Mouse (Mus musculus): ENCODE results near the gene Ruvbl1. TPM values are rescaled to one million over a fixed set of nuclear protein-coding genes. Genes with fewer than 3 reads are reported as not detected.

Ruvbl1 gene
- total RNA-seq, 2 experiments from 2014 or later = 19.4 to 19.7 TPM

- DNase-seq = no peak
- intact Hi-C loops (cut with DNase I) = no loop called here
These were observed 65.1 kb downstream of the Ruvbl1 start for GRCm38 (mm10) chr6:88530306-88530705.

GRCm38 (mm10) chr6:88540093-88540755 is 75.0 kb downstream of the Ruvbl1 start:
- no peak for DNase-seq
- intact Hi-C loops (cut with DNase I) = no loop called here

GRCm38 (mm10) chr6:88544241-88544640 is 79.0 kb downstream of the Ruvbl1 start:
- no peak for DNase-seq
- intact Hi-C loops (cut with DNase I) = no loop called here

GRCm38 (mm10) chr6:88544644-88545396 is 79.6 kb downstream of the Ruvbl1 start:
- intact Hi-C loops (cut with DNase I) = loop anchor here (5.0 kb wide), 2 partner anchors 347 to 367 kb away; no protein-coding TSS in a partner anchor
- DNase-seq = no peak

- no peak for DNase-seq
- intact Hi-C loops (cut with DNase I) = loop anchor here (5.0 kb wide), 2 partner anchors 347 to 367 kb away; no protein-coding TSS in a partner anchor
These were observed 80.2 kb downstream of the Ruvbl1 start for GRCm38 (mm10) chr6:88545397-88545790.

Other genes starting within 250 kb of the Ruvbl1 start
- gene Dnajb8, start 243.1 kb upstream of the Ruvbl1 start, total RNA-seq (2021) = not detected
- 1 to 10 TPM; 6.8 TPM for gene Eefsec, start 18.9 kb upstream of the Ruvbl1 start, total RNA-seq (2021)
- gene Sec61a1, start 53.5 kb downstream of the Ruvbl1 start, total RNA-seq (2021) = 10 to 100 TPM; 18.5 to 20.2 TPM
- 10 to 100 TPM; 72.8 to 73.4 TPM for gene Kbtbd12, start 172.5 kb downstream of the Ruvbl1 start, total RNA-seq (2021)

All from gastrocnemius, postnatal 36 days (tissue).